Mouse (Mus musculus): ENCODE measurements at regions not wholly inside any gene's neighbourhood (a gene's known extent, or its start where the extent isn't known, plus 50 kb on each side); places are given as distances from the start of the nearest gene placed in this dataset.

DNA sequence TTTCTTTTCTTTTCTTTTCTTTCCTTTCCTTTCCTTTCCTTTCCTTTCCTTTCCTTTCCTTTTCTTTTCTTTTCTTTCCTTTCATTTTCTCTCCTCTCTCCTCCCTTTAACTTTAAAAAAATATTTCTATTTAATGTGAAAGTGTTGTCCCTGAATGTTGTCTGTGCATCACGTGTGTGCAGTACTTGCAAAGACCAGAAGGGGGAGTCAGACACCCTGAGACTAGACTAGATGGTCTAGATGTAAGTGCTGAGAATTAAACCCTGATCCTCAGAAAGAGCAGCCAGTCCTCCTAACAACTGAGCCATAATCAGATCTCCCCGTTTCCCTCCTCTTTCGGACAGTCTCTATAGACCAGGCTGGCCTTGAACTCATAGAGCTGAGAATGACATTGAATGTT lies 151.7 kb downstream of the Mtx2 start:
- in situ Hi-C loops (cut with MboI, MseI), result no loop called here

DNA sequence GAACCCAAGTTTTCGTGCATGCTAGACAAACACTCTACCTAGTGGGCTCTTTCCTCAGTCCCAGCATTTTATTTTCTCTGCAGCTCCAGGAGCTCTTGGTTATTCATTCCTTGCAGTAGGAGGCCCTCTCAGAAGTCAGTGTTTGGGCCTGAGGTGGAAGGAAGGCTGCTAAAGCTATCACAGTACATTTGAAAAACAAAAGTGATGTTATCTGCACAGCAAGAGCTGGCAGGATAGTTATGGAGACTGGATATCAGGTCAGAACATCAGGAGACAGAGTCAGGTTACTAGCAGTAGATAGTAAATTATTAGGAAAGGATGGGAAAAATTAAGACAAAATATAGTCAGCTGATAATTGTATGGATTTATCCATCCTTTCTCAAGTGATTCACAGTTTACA lies 152.2 kb downstream of the Mtx2 start:
- in situ Hi-C loops (cut with MboI, MseI), result no loop called here

DNA sequence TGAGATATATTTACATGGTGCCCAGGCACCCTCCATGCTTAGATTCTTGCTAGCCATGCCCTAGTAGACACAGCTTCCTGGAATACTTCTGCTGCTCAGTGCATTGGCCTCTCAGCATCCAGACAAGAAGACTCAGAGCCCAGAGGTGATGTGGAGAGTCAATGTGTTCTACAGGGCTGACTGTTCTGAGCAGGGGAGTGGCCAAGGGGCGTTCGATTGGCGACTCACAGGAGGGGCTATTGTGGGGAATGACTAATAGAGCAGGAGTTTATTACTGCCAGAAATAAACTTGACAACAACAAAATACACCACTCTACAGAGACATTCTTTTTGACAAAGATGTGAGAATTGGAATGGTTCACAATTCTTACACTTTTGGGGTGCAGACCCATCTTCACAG lies 156.3 kb downstream of the Mtx2 start:
- in situ Hi-C loops (cut with MboI, MseI), result no loop called here

DNA sequence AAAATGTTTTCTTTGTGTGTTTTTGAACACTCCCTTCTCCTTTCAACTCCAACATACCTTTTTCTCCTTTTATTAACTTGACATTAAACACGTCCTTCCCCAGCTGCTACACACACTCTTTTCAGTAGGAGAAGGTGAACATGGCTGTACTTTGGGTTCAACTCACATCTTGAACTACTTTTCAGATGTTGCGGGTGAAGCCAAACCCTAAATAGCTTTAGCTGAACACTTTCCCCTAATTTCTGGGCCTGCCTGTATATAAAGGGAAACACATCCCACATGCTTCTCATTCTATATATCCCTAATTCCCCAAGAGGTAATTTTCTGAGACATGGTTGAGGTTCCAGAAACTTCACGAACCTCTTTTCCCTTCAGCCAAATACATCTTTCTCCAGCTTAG lies 168.2 kb downstream of the Mtx2 start:
- in situ Hi-C loops (cut with MboI, MseI), result no loop called here

DNA sequence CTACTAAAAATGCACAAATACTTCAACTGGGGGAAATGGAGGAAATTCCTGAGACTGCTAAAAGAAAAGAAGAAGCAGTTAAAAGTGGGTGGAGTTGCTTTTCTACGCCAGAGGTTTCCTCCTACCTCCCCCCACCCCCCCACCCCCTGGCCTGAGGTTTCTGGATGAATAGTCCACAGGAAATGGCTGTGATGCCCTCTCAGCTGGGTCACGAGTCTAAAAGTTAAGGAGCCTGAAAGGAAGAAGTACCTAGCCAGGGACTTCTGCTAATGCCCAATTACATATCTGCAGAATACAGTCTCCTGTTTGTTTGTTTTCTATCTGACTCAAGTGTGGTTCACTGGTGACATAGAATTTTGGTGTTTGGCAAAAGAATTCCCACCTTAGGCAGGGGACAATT lies 169.4 kb downstream of the Mtx2 start:
- in situ Hi-C loops (cut with MboI, MseI), result no loop called here

DNA sequence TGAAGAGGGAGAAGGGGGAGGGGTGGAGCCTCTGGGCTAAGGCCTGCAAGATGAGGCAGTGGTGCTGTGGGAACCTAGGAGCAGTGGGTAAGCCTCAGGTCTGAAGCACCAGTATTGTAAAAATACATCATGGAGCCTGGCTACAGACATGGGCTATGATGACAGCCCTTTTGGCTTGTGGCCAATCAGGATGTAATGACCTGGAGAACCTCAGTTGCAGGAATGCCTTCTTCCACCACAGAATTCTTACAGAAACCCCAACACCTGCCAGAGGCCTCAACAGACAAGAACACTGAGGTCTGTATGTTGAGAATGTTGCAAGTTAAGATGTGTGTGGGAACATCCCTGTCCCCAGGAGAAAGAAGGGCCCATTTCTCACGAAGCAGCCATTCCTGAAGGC lies 172.1 kb downstream of the Mtx2 start:
- in situ Hi-C loops (cut with MboI, MseI), result no loop called here

DNA sequence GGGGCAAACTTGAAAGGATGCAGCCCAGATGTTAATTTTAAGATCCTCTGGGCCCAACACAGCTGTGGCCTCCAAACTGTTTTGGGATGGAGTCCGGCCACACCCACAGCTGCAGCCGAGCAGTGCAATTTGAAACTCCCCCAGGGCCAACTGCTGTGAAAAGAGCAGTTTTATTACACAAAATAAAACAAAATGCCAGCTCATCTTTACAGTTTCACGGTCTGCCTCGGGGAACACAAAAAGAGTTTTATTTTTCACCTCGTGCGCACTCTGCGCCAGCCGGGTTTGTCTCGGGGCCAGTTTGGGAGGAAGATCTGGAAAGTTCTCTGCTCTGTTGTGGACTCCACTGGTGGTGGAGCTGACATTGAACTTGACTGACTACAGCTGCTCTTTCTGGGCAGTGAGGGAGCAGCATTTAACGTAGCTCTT lies 174.8 kb downstream of the Mtx2 start:
- in situ Hi-C loops (cut with MboI, MseI), result no loop called here

DNA sequence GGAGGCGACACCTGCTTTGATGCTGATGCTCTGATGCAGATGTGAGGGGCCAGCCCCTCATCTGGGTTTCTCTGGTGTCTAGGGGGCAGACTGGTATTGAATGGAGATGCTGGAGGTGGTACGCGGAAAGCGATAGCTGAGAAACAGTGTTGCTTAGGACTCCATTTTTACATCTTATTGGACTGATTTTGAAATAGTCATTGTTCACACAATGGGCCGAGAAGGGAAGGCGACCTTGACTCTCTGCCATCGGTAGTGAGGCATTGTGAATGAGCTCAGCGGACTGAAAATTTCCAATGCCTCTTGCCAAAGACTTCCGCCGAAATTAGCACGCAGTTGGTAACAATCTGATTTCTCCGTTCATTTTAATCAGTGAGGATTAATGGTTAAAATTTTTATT lies 177.0 kb downstream of the Mtx2 start:
- in situ Hi-C loops (cut with MboI, MseI), result no loop called here

DNA sequence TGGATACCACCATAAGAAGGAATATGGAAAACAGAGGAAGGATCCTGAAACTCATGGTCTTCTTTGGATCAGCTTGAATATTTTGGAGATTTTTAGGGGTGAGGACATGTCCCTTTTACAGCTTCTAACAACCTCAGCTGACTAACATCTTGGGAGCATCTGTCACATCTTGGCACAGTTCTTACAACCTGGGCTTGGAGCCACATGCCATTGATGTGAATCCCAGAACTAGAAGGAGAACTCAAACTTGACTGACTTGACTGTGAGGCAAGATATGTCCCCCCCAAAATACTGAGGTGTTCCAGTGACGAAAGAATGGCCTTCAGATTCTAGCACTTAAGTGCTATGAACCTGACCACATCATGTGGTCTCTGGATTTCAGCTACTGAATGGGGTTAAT lies 182.5 kb downstream of the Mtx2 start:
- in situ Hi-C loops (cut with MboI, MseI), result no loop called here

DNA sequence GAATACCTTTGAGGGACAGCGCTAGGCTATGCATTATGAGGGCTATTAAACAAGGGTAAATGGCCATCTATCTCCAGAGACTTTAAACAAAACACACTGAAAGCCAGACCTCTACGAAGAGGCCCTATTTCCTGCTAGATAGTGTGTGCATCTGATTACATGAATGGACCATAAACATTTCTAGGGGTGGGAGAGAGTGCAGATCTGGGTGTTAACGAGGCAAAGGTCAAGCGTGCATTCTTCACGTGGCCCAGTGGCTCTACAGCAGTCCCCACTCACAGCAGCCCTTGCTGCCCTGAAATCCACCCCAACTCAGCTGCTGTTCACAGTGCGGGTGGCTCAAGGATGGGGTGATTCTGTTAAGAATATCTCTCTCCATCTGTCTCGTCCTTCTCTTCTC lies 185.0 kb downstream of the Mtx2 start:
- in situ Hi-C loops (cut with MboI, MseI), result no loop called here

DNA sequence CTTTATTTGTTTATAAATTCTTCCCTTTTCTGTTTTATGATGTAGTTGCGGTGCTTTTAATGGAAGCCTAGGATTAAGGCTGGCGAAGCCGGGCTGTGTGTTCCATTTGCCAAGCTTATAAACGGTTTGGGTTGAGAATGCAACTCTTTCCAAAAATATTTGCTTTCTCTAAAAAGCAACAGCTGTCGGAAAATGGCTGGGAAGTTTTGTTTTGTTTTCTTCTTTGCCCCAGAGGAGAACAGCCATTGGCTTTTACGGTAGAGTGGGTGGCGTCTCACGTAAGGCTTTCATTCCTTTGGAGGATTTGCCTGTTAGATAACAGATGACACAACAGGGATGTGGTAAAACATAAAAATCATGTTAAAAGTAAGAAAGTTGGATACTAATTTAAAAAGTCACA lies 186.4 kb downstream of the Mtx2 start:
- in situ Hi-C loops (cut with MboI, MseI), result no loop called here

DNA sequence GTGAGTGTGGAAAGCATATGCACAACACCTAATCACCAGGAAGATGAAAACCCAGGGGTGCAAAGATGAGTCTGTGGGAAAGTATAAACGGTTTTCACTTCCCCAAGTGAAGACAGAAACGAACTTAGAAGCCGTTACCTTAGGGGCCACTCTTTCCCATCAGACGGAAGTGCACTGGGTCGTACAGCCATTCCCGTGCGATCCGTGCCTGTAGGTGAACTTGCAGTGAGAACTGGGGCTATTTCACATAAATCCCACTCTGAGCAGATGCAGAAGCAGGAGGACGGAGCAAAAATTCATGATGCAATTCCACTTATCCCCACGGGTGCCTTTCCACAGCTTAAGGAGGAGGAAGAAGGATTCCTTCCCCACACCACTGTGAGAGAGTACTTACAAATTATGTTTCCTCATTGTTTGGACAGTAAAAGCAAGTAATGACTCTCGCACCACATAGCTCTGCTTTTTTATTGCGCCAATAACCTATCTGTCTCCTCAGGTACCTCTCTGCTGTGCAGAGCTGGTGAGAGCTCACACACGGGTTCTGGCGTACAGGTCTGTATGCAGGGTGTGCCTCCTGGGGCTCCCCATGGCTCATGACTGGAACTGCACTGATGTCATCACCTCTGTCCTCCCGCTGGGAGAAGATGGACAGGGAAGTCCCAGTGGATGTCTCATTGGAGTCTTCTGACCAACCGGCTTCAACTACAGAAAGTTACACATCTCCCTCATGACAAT lies 189.6 kb downstream of the Mtx2 start:
- in situ Hi-C loops (cut with MboI, MseI), result no loop called here

DNA sequence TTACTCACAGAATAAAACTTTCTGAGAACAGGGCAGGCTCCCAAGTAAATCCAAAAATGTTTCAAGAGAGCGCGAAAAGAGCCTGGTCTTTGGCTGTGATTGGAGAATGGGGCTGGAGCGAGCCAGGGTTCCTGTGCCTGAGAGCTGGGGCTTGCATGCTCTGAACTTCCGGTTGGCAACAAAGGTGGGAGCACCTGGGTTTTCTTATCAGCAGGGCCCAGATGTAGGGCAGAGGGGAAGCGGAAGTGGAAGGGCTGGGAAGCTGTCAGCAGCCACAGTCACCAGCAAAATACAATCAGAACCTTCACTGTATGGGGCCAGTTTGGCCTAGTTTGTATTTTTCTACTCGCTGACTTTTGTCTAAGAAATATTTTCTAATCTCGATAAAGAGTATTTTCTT lies 193.9 kb downstream of the Mtx2 start:
- in situ Hi-C loops (cut with MboI, MseI), result no loop called here

DNA sequence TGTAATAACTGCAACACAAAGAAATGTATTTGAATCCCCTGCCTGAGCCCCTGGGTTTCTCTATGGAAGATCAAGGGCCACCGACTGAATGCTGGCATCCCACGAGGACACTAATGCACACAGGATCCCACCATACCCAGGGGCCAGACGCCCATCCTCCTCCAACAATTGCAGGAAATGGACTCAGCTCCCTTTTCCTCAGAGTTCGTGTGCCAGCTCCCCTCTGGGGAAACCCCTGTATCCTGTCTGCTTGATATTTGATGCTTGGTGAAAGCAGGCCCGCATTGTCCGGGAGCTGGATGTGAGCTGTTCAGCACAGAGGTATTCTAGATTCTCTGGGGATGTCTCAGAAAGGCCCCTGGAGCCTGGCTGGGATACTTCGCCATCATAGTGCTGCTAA lies 196.0 kb downstream of the Mtx2 start:
- in situ Hi-C loops (cut with MboI, MseI), result no loop called here

DNA sequence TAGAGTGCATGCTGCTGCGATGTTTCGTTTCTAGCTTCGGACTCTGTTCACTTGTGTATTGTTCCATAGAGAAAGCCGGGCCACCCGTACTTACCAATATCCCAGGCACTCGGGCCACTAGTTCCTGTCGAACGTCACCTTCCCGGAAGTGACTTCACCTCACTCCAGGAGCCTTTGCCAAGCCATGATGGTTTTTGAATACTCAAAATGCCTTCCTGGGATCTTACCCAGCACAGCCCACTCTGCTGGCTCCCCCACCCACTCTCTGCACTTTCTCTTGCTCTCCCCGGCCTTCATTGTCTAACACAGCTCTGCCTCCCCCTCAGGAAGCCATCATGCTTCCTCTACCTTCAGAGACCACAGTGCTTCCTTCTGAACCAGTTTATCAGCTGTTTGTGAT lies 202.5 kb downstream of the Mtx2 start:
- in situ Hi-C loops (cut with MboI, MseI), result loop anchor here (25.0 kb wide), 1 partner anchor 1059 kb away; no protein-coding TSS in a partner anchor

DNA sequence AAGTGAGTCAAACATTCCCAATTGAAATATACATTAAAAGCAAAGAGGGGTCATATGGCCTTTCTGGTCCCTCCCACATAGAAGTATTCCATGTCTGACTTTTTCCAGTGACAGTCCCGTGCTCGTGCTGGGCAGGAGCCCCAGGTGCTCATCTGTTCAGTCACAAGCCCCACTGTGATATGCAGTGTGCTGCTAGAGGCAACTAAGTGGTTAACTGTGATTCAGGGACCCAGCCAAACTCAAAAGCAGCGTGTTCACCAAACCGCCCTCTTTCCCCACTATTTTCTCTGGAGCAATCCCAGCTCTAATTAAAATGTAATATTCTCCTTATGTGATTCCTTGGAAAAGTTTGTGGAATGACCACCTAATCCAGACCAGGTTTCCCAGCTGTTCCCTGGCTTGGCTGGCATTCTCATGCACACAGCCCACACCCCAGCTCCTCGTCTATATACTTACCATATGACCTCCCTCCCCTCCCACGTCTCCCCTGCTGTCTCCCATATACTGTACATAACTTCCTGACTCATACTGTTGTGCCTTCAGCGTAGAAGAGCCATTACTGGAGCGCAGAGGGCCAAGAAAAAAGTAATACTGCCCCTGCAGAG lies 203.6 kb downstream of the Mtx2 start:
- in situ Hi-C loops (cut with MboI, MseI), result loop anchor here (25.0 kb wide), 1 partner anchor 1058 kb away; no protein-coding TSS in a partner anchor

DNA sequence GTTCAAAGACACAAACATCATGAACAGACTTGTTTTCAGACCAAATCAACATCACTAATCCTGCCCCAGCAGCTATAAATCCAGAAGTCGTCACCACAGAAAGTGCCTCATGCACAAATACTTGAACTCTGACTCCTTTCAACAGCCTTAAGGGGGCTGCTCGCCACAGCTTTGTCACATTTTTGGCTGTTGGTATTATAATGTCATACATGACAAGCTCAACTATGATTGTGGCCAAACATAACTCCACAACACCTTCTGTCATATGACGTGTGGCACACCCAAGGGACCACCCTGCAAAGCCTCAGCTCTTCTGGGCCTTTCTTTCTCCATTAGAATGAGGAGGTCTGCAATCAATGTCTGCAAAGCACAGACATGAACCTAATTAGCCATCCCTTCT lies 209.1 kb downstream of the Mtx2 start:
- in situ Hi-C loops (cut with MboI, MseI), result loop anchor here (25.0 kb wide), 1 partner anchor 1053 kb away; no protein-coding TSS in a partner anchor

DNA sequence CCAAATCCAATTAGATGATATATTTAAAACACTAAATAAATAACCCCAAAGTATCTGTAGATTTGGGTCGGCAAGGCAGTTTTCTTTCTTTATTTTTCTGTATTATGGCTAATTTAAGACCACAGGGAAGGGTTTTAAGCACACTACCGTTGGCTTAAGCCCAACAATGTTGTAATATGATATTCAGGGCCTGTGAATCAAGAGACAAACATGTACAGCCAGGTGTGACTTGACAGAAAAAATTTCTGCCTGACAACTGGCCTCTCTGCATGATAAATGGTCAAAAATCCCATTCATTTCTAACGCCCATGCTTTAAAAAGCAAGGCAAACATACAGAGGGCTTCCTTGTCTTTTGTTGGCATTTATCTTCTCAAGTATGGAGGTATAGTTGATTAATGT lies 213.5 kb downstream of the Mtx2 start:
- in situ Hi-C loops (cut with MboI, MseI), result loop anchor here (25.0 kb wide), 1 partner anchor 1048 kb away; no protein-coding TSS in a partner anchor

DNA sequence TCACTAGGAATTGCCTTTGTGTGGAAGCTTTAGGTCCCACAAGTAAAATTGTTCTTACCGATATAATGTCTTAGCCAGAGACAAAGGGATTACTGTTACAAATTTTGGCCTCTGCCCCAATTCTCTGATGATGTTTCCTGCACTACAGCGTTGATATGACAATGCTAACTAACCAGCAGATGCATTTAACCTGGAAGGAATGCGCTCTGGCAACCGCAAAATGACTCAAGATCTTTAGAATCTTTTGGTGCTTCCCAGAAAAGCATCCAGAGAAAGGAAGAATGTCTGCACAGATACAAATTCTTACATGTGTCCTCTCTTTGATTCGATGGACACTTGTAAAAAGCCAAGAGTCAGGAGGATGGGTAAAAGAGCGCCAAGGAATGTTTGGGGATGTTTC lies 221.3 kb downstream of the Mtx2 start:
- in situ Hi-C loops (cut with MboI, MseI), result loop anchor here (25.0 kb wide), 1 partner anchor 1040 kb away; no protein-coding TSS in a partner anchor

DNA sequence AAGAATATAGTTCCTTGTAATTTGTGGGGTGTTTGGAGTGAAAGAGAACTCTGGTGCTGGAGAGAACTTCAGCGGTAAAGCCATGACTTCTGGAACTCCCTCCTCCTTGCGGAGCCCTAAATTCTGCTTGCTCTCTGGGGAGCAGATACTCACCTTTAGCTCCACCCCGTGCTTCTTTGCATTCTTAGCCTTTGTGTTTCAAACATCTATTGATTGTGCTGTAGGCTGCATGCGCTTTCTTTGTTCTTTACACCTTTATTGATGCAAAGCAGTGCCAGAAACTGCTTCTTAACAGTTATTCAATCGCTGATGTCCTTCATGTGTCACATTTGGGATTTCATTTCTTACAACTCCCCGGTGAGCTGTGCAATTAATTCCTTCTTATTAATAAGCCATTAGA lies 222.5 kb downstream of the Mtx2 start:
- in situ Hi-C loops (cut with MboI, MseI), result loop anchor here (25.0 kb wide), 1 partner anchor 1039 kb away; no protein-coding TSS in a partner anchor

DNA sequence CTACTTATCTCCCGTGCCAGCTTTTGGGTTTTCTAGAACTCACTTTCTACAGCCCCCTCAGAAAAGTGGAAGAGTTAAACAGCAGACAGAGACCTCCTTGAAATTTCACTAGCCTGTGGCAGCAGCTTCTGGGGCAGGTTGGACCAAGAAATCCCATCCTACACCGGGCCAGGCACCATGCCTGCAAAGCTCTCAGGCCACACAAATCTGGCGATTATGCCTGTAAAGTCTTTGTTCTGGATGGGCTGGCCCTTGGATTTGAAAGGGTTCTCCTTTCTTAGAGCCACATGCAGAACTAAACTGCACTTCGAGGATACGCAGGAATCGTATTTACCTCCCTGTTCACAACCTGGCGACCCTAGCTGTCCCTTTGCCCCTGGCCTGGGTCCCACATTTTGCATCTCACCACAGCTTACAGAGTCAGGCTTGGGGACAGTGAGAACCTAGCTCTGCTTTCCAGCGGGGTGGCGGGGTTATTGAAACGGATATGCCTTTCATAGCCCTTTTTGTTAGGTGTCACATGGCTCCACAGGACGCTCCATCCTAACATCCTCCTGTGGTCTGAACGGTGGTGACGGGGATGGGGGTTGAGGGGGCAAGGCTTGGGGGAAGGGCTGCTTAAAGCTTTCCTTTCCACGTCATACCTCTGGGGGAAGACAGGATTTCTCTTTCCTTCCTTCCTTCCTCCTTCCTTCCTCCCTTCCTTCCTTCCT lies 229.0 kb downstream of the Mtx2 start:
- in situ Hi-C loops (cut with MboI, MseI), result loop anchor here (10.0 kb wide), 1 partner anchor 1640 kb away; no protein-coding TSS in a partner anchor

DNA sequence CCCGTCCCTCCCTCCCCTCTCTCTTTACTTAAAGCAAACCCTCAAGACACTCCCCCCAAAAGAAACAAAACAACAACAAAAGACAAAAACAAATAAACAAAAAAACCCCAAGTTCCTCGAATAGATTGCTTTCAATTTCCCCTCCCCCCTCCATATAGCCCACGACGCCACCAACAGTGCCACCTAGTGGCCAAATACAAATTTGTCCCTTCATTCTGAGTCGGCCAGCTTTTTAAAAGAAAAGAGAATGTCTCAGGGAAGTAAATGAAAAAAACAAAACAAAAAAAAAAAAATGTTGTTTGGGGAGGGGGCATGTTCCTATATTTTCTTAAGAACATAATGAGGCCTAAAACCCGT lies 229.6 kb downstream of the Mtx2 start:
- in situ Hi-C loops (cut with MboI, MseI), result loop anchor here (10.0 kb wide), 1 partner anchor 1640 kb away; no protein-coding TSS in a partner anchor

All from T-helper 1 cell (primary cell).